Mouse (Mus musculus): ENCODE measurements around the gene Fat4.

The Fat4 gene

GRCm38 (mm10) chr3:38907676-38908425 lies 21.1 kb downstream of the Fat4 start:
- no peak for DNase-seq

DNA sequence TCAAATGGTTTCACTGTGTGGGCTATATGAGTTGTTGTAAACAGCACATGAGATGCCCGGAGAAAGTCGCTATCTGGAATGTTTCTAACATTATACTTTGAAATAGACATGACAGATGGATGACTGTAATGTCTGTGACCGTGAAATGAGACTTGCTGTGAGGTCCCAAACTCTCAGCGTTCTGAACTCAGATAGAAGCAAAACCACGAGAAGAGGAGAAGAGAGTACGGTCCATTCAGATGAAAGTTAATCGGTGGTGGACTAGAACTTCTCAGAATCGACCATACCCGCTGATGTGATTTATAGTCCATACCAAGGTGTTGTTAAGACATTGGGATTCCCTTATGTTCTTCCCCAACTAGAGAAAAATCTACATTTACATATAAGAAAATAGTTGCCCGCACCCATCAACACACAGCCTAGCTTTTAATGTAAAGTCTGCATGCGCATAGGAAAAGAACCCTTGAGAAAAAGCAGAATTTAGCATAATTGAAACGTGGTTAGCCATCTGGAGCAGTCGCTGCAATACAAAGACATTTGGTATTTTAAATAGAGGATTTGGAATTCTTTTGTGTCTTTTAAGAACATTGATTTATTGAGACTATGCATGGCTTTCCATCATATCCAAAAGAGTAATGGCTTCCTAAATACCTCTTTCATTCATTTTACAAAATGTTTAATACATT lies 21.8 kb downstream of the Fat4 start:
- DNase-seq: no peak

DNA sequence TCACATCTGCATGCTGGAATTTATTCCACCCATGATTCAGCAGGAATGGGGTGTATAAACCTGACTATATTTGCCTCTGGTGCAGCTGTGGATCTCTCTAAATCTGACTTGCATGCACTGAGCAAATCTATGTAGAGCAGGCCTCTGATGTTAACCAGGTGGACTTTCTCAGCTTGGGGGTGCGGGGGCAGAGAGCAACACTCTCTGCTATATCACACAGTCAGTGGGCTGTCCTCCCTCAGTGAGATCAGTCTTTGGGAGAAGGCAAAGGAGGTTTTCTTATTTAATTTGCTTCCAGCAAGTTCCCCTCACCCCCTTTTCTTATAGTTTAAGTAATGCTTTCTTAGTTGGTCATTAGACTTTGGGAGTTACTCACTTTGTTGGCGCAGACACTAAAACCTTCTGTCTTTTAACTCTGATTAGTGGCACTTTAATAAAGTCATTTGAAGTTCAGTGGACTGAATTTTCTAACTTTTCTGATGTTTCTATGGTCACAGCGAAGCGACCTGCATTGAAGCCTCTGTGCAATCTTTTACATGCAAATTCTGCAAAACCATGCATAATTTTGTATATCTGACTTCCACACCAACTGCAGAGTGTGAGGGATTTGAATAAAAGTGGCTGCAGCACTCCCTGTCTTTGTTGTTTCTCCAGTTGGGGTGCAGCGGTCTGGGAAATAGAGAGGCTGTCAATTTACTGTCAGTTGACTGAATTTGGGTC lies 26.2 kb downstream of the Fat4 start:
- DNase-seq: no peak

GRCm38 (mm10) chr3:38913488-38914105 lies 26.9 kb downstream of the Fat4 start:
- DNase-seq: no peak

- no peak for DNase-seq
Observed at GRCm38 (mm10) chr3:38918926-38919325, 32.2 kb downstream of the Fat4 start.

DNA sequence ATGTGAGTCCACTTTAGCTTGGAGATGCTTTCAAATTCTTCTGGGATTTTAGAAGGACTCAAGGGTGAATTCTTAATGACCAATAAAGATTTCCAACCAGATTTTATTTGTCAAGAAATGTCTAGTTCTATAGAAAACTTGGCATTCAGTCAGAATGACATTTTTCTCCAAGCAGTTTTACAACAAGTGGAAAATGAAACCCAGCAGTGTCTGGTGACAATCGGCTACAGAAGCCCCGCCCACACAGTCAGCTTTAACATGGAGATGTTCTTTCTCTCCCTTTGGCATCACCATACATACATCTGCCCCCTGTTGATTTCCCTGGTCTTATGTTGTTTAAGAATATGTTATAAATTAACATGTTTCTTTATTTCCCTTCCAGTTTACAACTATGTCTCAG lies 34.3 kb downstream of the Fat4 start:
- DNase-seq: no peak

- DNase-seq: no peak
Observed at GRCm38 (mm10) chr3:38923251-38923686, 36.5 kb downstream of the Fat4 start.

DNA sequence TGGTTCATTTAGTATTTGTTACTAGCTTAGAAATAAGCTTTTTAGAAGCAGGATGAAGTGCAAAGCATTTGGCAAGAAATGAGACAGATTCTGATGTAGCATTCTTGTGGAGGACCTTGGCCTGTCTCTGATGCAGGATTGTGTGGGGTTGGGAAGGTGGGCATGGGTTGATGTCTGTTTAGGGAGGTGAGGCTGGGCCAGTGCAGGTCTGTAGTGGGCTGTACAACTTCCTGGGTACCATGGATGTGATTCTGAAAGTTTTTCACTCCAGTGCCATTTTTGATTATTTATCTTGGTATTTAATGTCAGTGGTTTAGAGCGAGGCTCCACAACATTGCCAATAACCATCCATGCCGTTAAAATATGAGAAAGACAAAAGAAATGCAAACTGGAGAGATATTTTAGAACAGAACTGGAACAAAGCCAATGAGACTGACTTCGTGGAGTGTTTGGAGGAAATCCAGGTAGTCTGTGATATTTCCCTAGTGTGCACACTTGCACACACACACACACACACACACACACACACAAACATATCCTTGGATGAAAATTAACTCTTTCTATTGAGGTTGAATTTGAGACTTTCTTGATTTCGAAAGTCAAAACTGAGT lies 41.4 kb downstream of the Fat4 start:
- DNase-seq: no peak

GRCm38 (mm10) chr3:38928751-38929150 lies 42.0 kb downstream of the Fat4 start:
- no peak for DNase-seq

- DNase-seq: peak; percentile 66
Observed at GRCm38 (mm10) chr3:38934780-38935179, 48.0 kb downstream of the Fat4 start.

- DNase-seq: no peak
Observed at GRCm38 (mm10) chr3:38936485-38936884, 49.7 kb downstream of the Fat4 start.

DNA sequence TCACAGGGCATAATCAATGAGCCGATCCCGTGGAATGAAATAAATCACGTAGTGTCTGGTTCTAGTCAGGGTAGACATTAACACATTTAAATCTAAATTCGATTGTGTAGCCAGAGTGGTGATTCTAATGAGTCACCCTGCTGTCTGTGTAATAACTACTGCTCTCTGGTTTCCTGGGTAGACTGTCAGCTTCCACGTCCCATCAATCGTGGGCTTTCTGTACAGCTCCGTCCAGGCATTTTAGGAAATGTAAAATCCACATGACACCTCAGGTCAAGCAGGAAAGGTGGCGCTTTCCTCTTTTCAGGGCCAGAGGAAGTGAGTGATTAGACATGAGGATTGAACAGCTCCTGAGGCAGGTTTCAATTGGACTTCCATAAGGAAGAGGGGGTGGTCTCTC lies 50.4 kb downstream of the Fat4 start:
- DNase-seq: no peak

- no peak for DNase-seq
Observed at GRCm38 (mm10) chr3:38938136-38938535, 51.4 kb downstream of the Fat4 start.

DNA sequence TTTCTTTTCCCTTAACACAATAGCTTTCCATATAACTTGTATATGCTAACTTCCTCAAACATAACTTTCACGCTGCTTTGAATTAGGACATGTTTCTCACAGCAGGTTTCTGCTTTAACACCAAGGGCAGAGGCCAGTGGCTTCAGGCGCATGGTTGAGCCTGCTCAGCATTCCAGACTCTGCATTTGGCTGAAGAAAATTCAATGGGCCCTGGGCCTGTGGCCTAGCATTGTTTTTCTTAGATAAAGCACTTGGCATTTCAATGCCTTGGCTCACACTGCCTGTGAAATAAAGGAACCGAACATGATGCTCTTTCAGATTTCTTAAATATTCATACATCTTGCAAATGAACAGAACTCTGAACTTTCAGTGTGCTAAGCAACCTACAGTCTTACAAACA lies 52.8 kb downstream of the Fat4 start:
- no peak for DNase-seq

DNA sequence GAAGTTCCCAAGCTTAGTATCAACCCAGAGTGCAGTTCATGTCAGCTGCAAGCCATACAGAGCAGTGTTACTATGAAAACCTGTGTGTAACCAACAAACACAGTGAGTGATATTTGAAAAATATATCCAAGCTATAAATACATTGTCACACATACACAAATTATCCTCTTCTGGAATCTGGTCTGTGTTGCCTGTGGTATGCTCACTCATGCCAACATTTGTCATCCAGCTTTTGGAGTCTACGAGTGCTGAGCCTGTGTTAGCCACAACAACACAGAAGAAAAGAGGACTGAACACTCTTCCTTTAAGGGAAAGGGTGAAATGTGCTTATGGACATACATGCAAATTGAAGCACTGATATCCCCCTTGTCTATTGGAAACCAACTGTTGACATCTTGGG lies 53.6 kb downstream of the Fat4 start:
- DNase-seq: no peak

GRCm38 (mm10) chr3:38945157-38945556 lies 58.4 kb downstream of the Fat4 start:
- no peak for DNase-seq

- no peak for DNase-seq
Observed at GRCm38 (mm10) chr3:38947706-38948105, 61.0 kb downstream of the Fat4 start.

GRCm38 (mm10) chr3:38952602-38953001 lies 65.9 kb downstream of the Fat4 start:
- no peak for DNase-seq

DNA sequence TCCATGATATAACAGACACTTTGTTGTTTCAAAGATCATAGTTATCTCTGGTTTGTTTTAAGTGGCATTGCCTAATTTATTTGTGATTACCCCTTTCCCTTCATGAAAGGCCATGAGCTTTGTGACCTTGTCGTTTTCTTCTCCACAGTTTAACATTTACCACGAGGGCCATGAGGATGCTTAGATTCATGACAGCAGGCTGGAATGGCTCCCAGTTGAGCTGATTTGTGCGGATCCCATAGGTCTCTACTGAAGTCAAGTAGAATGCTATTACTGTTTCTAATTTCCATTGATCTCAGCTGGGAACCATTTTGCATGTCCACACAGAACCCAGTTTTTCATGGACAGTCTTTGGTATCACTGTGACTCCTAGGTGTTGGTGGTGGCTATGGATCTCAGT lies 67.5 kb downstream of the Fat4 start:
- no peak for DNase-seq

- no peak for DNase-seq
Observed at GRCm38 (mm10) chr3:38956012-38956648, 69.4 kb downstream of the Fat4 start.

GRCm38 (mm10) chr3:38957186-38957585 lies 70.4 kb downstream of the Fat4 start:
- no peak for DNase-seq

GRCm38 (mm10) chr3:38962328-38962727 lies 75.6 kb downstream of the Fat4 start:
- DNase-seq: peak; percentile 23

Data from right cerebral cortex, postnatal 14 days (tissue).